Mouse (Mus musculus) liver, embryonic 16.5 days (tissue): ENCODE measurements around the gene Mical3. TPM values are rescaled to one million over a fixed set of nuclear protein-coding genes. Genes with fewer than 3 reads are reported as not detected.

Experiments
- ATAC-seq: fragments of 200-750 bp; cut with Nextera tagmentation; 2 replicates; pipeline ENCODE4 v1.8.0; 2017; ENCODE audit warnings: low read depth, mild to moderate bottlenecking, moderate number of reproducible peaks, moderate library complexity
- H3K27ac ChIP-seq: fragments of 300-500 bp; sonication (generic); 2 replicates; pipeline ENCODE4 v1.5.1; 2014; ENCODE audit warnings: mild to moderate bottlenecking, low read length
- H3K27me3 ChIP-seq: fragments of 300-500 bp; sonication (generic); 2 replicates; pipeline ENCODE4 v1.6.1; 2014; ENCODE audit warnings: low read depth, low read length, mixed read lengths; ENCODE audit not compliant: control insufficient read depth, insufficient read depth
- H3K36me3 ChIP-seq: fragments of 300-500 bp; sonication (generic); 2 replicates; pipeline ENCODE4 v1.6.1; 2014; ENCODE audit warnings: mild to moderate bottlenecking; ENCODE audit not compliant: control insufficient read depth, insufficient read depth
- H3K4me1 ChIP-seq: fragments of 300-500 bp; sonication (generic); 2 replicates; pipeline ENCODE4 v1.6.1; 2014; ENCODE audit warnings: low read depth, low read length, mixed read lengths; ENCODE audit not compliant: control insufficient read depth
- H3K4me2 ChIP-seq: fragments of 300-500 bp; sonication (generic); 2 replicates; pipeline ENCODE4 v1.6.1; 2014; ENCODE audit warnings: low read depth, low read length, mixed read lengths
- H3K4me3 ChIP-seq: fragments of 300-500 bp; sonication (generic); 2 replicates; pipeline ENCODE4 v1.5.1; 2014; ENCODE audit warnings: low read depth, mild to moderate bottlenecking, low read length
- H3K9ac ChIP-seq: fragments of 300-500 bp; sonication (generic); 2 replicates; pipeline ENCODE4 v1.6.1; 2014; ENCODE audit warnings: low read depth, low read length
- H3K9me3 ChIP-seq: fragments of 300-500 bp; sonication (generic); replicated peaks from 2 replicates; pipeline ENCODE4 v1.6.1; 2016; ENCODE audit warnings: low read length; ENCODE audit not compliant: control insufficient read depth
- WGBS: fragments of 180-500 bp; shearing (Covaris S2); extraction: QIAGEN DNeasy Blood & Tissue Kit; methylation state at CpG from one replicate; pipeline ENCODE4 v1.1.7; 2014; ENCODE audit not compliant: insufficient replicate concordance; 5-methylcytosine and 5-hydroxymethylcytosine counted together
- polyA plus RNA-seq: library from polyadenylated mRNA; unstranded; fragments of >200 nt; fragmentation: Nextera tagmentation; extraction: Ambion mirVana; gene quantifications from 2 replicates; pipeline ENCODE4 v1.2.1, GENCODE M21; 2015

The Mical3 gene
- polyA plus RNA-seq, 1 experiment from 2014 or later: 9.2 TPM

GRCm38 (mm10) chr6:121139271-121139670 is 8.5 kb upstream of the Mical3 start:
- no peak for ATAC-seq

DNA sequence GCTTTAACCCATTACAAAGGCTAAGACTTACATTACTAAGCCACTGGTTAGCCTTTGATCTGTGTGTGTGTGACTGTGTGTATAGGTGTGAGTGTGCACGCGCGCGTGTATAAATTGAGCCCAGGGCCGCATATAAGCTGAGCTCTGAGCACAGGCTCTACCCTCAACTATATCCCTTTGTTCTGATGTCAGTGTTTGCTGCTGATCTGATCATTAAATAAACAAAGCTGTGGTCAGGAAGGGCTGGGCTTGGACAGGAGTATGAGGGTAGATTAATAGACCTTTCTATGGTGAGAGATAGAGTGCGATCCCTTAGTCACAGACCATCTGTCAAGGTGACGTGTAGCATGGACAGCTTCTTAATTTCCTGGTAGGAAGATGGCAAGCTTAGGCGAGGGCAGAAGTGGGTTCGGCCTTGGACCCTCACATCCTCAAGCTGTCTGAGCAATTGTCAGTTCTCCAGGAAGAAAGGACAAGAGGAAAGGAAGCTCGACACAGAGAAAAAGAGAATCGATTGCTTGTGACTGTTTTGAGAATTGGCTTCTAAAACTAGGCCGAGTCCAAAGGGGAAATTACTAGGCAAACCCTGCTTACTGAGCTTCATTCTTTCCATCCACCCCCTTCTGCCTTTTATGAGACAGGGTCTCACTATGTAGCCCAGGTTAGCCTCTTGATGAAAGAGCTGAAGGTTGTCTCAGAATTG is 7.7 kb upstream of the Mical3 start:
- ATAC-seq: 0 out of 2 replicates have a peak, but pooled peaks have one; percentile 13
- 56% methylated on average over 12 of the region's 12 CpGs for WGBS
- no peaks in the 10 kb centered on the region for H3K9me3 ChIP-seq

More at GRCm38 (mm10) chr6:121139271-121139670, 8.5 kb upstream of the Mical3 start:
- Histone ChIP-seq H3K36me3 (no peaks in the 10 kb centered on the region), H3K9me3 (no peaks in the 10 kb centered on the region), H3K27ac (no peak overlapping the region), H3K4me1 (peaks cover 1% of the 10 kb centered on the region), H3K4me3 (no peak overlapping the region), H3K27me3 (no peaks in the 10 kb centered on the region), H3K9ac (no peak overlapping the region), H3K4me2 (no peak overlapping the region)
- WGBS: 51% methylated on average over 1 of the region's 1 CpGs

GRCm38 (mm10) chr6:121137222-121137621 is 6.4 kb upstream of the Mical3 start:
- Histone ChIP-seq H3K36me3 (no peaks in the 10 kb centered on the region), H3K27ac (no peak overlapping the region), H3K27me3 (peaks cover 11% of the 10 kb centered on the region), H3K9me3 (no peaks in the 10 kb centered on the region), H3K9ac (no peak overlapping the region), H3K4me1 (no peaks in the 10 kb centered on the region), H3K4me3 (no peak overlapping the region), H3K4me2 (no peak overlapping the region)
- ATAC-seq: no peak
- WGBS: 35% methylated on average over 6 of the region's 6 CpGs

More for the DNA sequence above, 7.7 kb upstream of the Mical3 start:
- H3K9ac ChIP-seq: no peak overlapping the region
- peaks cover 2% of the 10 kb centered on the region; the same call in 1 of the 2 replicates for H3K27me3 ChIP-seq
- H3K4me1 ChIP-seq: no peaks in the 10 kb centered on the region; the same call in 1 of the 2 replicates
- no peak overlapping the region for H3K4me2 ChIP-seq
- no peaks in the 10 kb centered on the region for H3K36me3 ChIP-seq
- no peak overlapping the region for H3K4me3 ChIP-seq
- H3K27ac ChIP-seq: no peak overlapping the region

DNA sequence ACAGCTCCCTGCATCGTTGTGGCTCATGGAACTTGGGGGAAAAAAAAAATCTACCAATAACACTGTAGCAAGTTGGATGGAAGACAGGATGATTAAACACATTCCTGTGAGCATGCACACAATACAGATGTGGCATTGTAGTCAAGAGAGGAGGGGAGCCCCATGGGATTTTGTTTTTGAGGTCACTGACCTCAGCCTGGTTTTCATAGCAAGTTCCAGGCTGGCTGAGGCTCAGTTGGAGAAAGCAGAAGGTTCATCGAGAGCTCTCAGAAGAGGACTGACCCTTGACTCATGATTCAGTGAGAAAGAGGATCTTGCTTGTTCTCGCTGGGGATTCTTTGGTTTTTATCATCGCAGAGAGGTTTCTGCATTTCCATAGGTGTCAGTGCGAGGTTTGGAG is 4.1 kb upstream of the Mical3 start:
- H3K4me3 ChIP-seq: no peak overlapping the region
- 45% methylated on average over 5 of the region's 5 CpGs for WGBS
- no peak overlapping the region for H3K4me2 ChIP-seq
- H3K27ac ChIP-seq: no peak overlapping the region
- H3K9me3 ChIP-seq: no peaks in the 10 kb centered on the region
- peaks cover 30% of the 10 kb centered on the region for H3K27me3 ChIP-seq
- no peaks in the 10 kb centered on the region for H3K36me3 ChIP-seq
- peaks cover 9% of the 10 kb centered on the region for H3K4me1 ChIP-seq
- ATAC-seq: no peak
- H3K9ac ChIP-seq: no peak overlapping the region

DNA sequence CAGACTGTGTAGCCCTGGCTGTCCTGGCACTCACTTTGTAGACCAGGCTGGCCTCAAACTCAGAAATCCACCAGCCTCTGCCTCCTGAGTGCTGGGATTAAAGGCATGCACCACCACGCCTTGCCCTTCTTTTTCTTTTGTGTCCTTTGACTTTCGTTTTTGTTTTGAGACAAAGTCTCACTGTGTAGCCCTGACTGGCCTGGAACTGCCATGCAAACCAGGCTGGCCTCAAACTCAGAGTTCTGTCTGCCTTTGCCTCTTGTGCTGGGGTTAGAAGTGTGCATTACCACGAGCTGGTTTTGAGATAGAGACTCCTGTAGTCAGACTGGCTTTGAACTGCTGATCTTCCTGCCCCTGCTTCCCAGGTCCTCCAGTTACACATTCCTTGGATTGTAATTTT is 3.5 kb upstream of the Mical3 start:
- Histone ChIP-seq H3K36me3 (no peaks in the 10 kb centered on the region), H3K27ac (no peak overlapping the region), H3K4me2 (no peak overlapping the region), H3K4me1 (peaks cover 15% of the 10 kb centered on the region), H3K27me3 (peaks cover 34% of the 10 kb centered on the region), H3K4me3 (no peak overlapping the region), H3K9ac (no peak overlapping the region), H3K9me3 (no peaks in the 10 kb centered on the region)
- WGBS: 42% methylated on average over 3 of the region's 3 CpGs
- ATAC-seq: no peak

- Histone ChIP-seq H3K4me2 (peak overlapping the region; percentile 73), H3K9me3 (no peaks in the 10 kb centered on the region), H3K36me3 (no peaks in the 10 kb centered on the region), H3K27ac (no peak overlapping the region), H3K4me1 (peaks cover 15% of the 10 kb centered on the region), H3K27me3 (peaks cover 40% of the 10 kb centered on the region), H3K9ac (peak overlapping the region; percentile 56), H3K4me3 (peak overlapping the region; percentile 53)
- 2% methylated on average over 32 of the region's 32 CpGs for WGBS
- ATAC-seq: peak; percentile 92
These were observed 627 bp downstream of the Mical3 start for GRCm38 (mm10) chr6:121130039-121130705.

- ATAC-seq: peak; percentile 36
- H3K27ac ChIP-seq: no peak overlapping the region
- H3K9ac ChIP-seq: no peak overlapping the region; the same call in 1 of the 2 replicates
- H3K36me3 ChIP-seq: no peaks in the 10 kb centered on the region
- 16% methylated on average over 21 of the region's 21 CpGs for WGBS
- peak overlapping the region; percentile 53 for H3K4me3 ChIP-seq
- peaks cover 15% of the 10 kb centered on the region for H3K4me1 ChIP-seq
- no peaks in the 10 kb centered on the region for H3K9me3 ChIP-seq
- H3K4me2 ChIP-seq: peak overlapping the region; percentile 73
- H3K27me3 ChIP-seq: peaks cover 40% of the 10 kb centered on the region
These were observed 1.3 kb downstream of the Mical3 start for GRCm38 (mm10) chr6:121129506-121129905.

DNA sequence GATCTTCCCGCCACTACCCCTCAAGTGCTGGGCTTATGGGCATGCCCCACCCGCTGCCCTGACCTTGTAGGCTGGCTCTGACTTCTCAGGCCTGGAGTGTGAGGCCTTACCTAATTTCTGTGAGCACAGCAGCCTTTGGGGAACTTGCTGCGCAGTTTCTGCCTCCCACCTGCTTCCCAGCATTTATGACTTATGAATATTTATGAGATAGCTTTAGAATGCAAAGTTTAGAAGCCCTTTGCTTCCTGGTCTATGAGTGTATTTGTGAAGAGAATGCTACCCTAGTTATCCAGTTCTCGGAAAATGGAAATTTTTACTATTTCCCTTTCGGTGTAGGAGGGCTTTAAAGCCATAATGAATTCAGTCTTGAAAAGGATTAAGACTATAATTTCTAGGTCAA is 2.1 kb downstream of the Mical3 start:
- H3K9me3 ChIP-seq: no peaks in the 10 kb centered on the region
- no peak for ATAC-seq
- no peak overlapping the region for H3K27ac ChIP-seq
- no peaks in the 10 kb centered on the region for H3K36me3 ChIP-seq
- H3K4me3 ChIP-seq: no peak overlapping the region
- H3K4me1 ChIP-seq: peaks cover 15% of the 10 kb centered on the region
- no peak overlapping the region for H3K9ac ChIP-seq
- H3K27me3 ChIP-seq: peaks cover 38% of the 10 kb centered on the region
- no peak overlapping the region for H3K4me2 ChIP-seq
- WGBS: 77% methylated on average over 5 of the region's 5 CpGs

GRCm38 (mm10) chr6:121127726-121128125 is 3.1 kb downstream of the Mical3 start:
- H3K27ac ChIP-seq: no peak overlapping the region
- no peak overlapping the region for H3K4me3 ChIP-seq
- no peak for ATAC-seq
- no peak overlapping the region for H3K4me2 ChIP-seq
- H3K4me1 ChIP-seq: peaks cover 18% of the 10 kb centered on the region
- no peaks in the 10 kb centered on the region for H3K36me3 ChIP-seq
- H3K9me3 ChIP-seq: no peaks in the 10 kb centered on the region
- 50% methylated on average over 3 of the region's 3 CpGs for WGBS
- H3K9ac ChIP-seq: no peak overlapping the region
- peaks cover 33% of the 10 kb centered on the region for H3K27me3 ChIP-seq
